Mouse (Mus musculus): ENCODE results near the gene Gm45713. TPM values are rescaled to one million over a fixed set of nuclear protein-coding genes. Genes with fewer than 3 reads are reported as not detected.

The Gm45713 gene
- polyA plus RNA-seq (2014; fragmentation: Illumina TruSeq; extraction: RNeasy Lipid Tissue Mini Kit (QIAGEN cat#74804); ENCODE audit: low read depth, low replicate concordance), result not detected

GRCm38 (mm10) chr7:45135993-45136567, at the start of gene Gm45713, which contains the start of gene Flt3l:
Gm45713 (minus strand) TSS chr7:45136231.
Flt3l (minus strand) TSS chr7:45136432.

GRCm38 (mm10) chr7:45180896-45181477, 45.0 kb upstream of the Gm45713 start, which contains the start of gene Pth2:
Pth2 (plus strand) TSS chr7:45180995.

GRCm38 (mm10) chr7:45179469-45179868, 43.4 kb upstream of the Gm45713 start, which contains the start of gene Gfy:
Gfy (minus strand) TSS chr7:45179569.

GRCm38 (mm10) chr7:45163735-45164490, 27.9 kb upstream of the Gm45713 start, which contains the start of gene Slc17a7:
Slc17a7 (plus strand) TSS chr7:45163949.

GRCm38 (mm10) chr7:45154096-45154992, 18.3 kb upstream of the Gm45713 start, which contains the start of the genes Pih1d1 and Aldh16a1:
Pih1d1 (plus strand) TSS chr7:45154303.
Aldh16a1 (minus strand) TSS chr7:45154584.

GRCm38 (mm10) chr7:45128624-45129246, 7.3 kb downstream of the Gm45713 start, which contains the start of gene Rpl13a:
Rpl13a (minus strand) TSS chr7:45128761.

GRCm38 (mm10) chr7:45124224-45125143, 11.5 kb downstream of the Gm45713 start, which contains the start of gene Rps11:
Rps11 (minus strand) TSS chr7:45124439.

GRCm38 (mm10) chr7:45103652-45104180, 32.3 kb downstream of the Gm45713 start, which contains the start of gene Fcgrt:
Fcgrt (minus strand) TSS chr7:45103851.

GRCm38 (mm10) chr7:45092048-45092447, 44.0 kb downstream of the Gm45713 start, which contains the start of gene Rcn3:
Rcn3 (minus strand) TSS chr7:45092221.

Other genes with a start within 250 kb of the Gm45713 start
- gene Med25, start 243.5 kb downstream of the Gm45713 start, polyA plus RNA-seq (2014; fragmentation: Illumina TruSeq; extraction: RNeasy Lipid Tissue Mini Kit (QIAGEN cat#74804); ENCODE audit: low read depth, low replicate concordance), result 2.7 TPM
- 3.2 TPM for gene Fuz, start 240.2 kb downstream of the Gm45713 start, polyA plus RNA-seq (2014; fragmentation: Illumina TruSeq; extraction: RNeasy Lipid Tissue Mini Kit (QIAGEN cat#74804); ENCODE audit: low read depth, low replicate concordance)
- 19.4 TPM for gene Ap2a1, start 206.7 kb downstream of the Gm45713 start, polyA plus RNA-seq (2014; fragmentation: Illumina TruSeq; extraction: RNeasy Lipid Tissue Mini Kit (QIAGEN cat#74804); ENCODE audit: low read depth, low replicate concordance)
- not detected for gene Tsks, start 193.0 kb downstream of the Gm45713 start, polyA plus RNA-seq (2014; fragmentation: Illumina TruSeq; extraction: RNeasy Lipid Tissue Mini Kit (QIAGEN cat#74804); ENCODE audit: low read depth, low replicate concordance)
- 0.44 TPM for gene Cpt1c, start 161.4 kb downstream of the Gm45713 start, polyA plus RNA-seq (2014; fragmentation: Illumina TruSeq; extraction: RNeasy Lipid Tissue Mini Kit (QIAGEN cat#74804); ENCODE audit: low read depth, low replicate concordance)
- gene Prmt1, start 149.7 kb downstream of the Gm45713 start, polyA plus RNA-seq (2014; fragmentation: Illumina TruSeq; extraction: RNeasy Lipid Tissue Mini Kit (QIAGEN cat#74804); ENCODE audit: low read depth, low replicate concordance), result 3.3 TPM
- 24.0 TPM for gene Irf3, start 138.6 kb downstream of the Gm45713 start, polyA plus RNA-seq (2014; fragmentation: Illumina TruSeq; extraction: RNeasy Lipid Tissue Mini Kit (QIAGEN cat#74804); ENCODE audit: low read depth, low replicate concordance)
- 0.76 TPM for gene Bcl2l12, start 137.5 kb downstream of the Gm45713 start, polyA plus RNA-seq (2014; fragmentation: Illumina TruSeq; extraction: RNeasy Lipid Tissue Mini Kit (QIAGEN cat#74804); ENCODE audit: low read depth, low replicate concordance)
- gene Scaf1, start 119.9 kb downstream of the Gm45713 start, polyA plus RNA-seq (2014; fragmentation: Illumina TruSeq; extraction: RNeasy Lipid Tissue Mini Kit (QIAGEN cat#74804); ENCODE audit: low read depth, low replicate concordance), result 6.3 TPM
- 3.2 TPM for gene Rras, start 118.3 kb downstream of the Gm45713 start, polyA plus RNA-seq (2014; fragmentation: Illumina TruSeq; extraction: RNeasy Lipid Tissue Mini Kit (QIAGEN cat#74804); ENCODE audit: low read depth, low replicate concordance)
- 0.22 TPM for gene Prr12, start 83.3 kb downstream of the Gm45713 start, polyA plus RNA-seq (2014; fragmentation: Illumina TruSeq; extraction: RNeasy Lipid Tissue Mini Kit (QIAGEN cat#74804); ENCODE audit: low read depth, low replicate concordance)
- gene Nosip, start 73.8 kb downstream of the Gm45713 start, polyA plus RNA-seq (2014; fragmentation: Illumina TruSeq; extraction: RNeasy Lipid Tissue Mini Kit (QIAGEN cat#74804); ENCODE audit: low read depth, low replicate concordance), result 6.3 TPM
- gene Prrg2, start 73.6 kb downstream of the Gm45713 start, polyA plus RNA-seq (2014; fragmentation: Illumina TruSeq; extraction: RNeasy Lipid Tissue Mini Kit (QIAGEN cat#74804); ENCODE audit: low read depth, low replicate concordance), result 10.9 TPM
- gene Rcn3, start 44.0 kb downstream of the Gm45713 start, polyA plus RNA-seq (2014; fragmentation: Illumina TruSeq; extraction: RNeasy Lipid Tissue Mini Kit (QIAGEN cat#74804); ENCODE audit: low read depth, low replicate concordance), result not detected
- gene Fcgrt, start 32.4 kb downstream of the Gm45713 start, polyA plus RNA-seq (2014; fragmentation: Illumina TruSeq; extraction: RNeasy Lipid Tissue Mini Kit (QIAGEN cat#74804); ENCODE audit: low read depth, low replicate concordance), result 8.9 TPM
- 378 TPM for gene Rps11, start 11.8 kb downstream of the Gm45713 start, polyA plus RNA-seq (2014; fragmentation: Illumina TruSeq; extraction: RNeasy Lipid Tissue Mini Kit (QIAGEN cat#74804); ENCODE audit: low read depth, low replicate concordance)
- 519 TPM for gene Rpl13a, start 7.5 kb downstream of the Gm45713 start, polyA plus RNA-seq (2014; fragmentation: Illumina TruSeq; extraction: RNeasy Lipid Tissue Mini Kit (QIAGEN cat#74804); ENCODE audit: low read depth, low replicate concordance)
- gene Flt3l, start 201 bp upstream of the Gm45713 start, polyA plus RNA-seq (2014; fragmentation: Illumina TruSeq; extraction: RNeasy Lipid Tissue Mini Kit (QIAGEN cat#74804); ENCODE audit: low read depth, low replicate concordance), result 14.4 TPM
- gene Pih1d1, start 18.1 kb upstream of the Gm45713 start, polyA plus RNA-seq (2014; fragmentation: Illumina TruSeq; extraction: RNeasy Lipid Tissue Mini Kit (QIAGEN cat#74804); ENCODE audit: low read depth, low replicate concordance), result 1.2 TPM
- 12.3 TPM for gene Aldh16a1, start 18.4 kb upstream of the Gm45713 start, polyA plus RNA-seq (2014; fragmentation: Illumina TruSeq; extraction: RNeasy Lipid Tissue Mini Kit (QIAGEN cat#74804); ENCODE audit: low read depth, low replicate concordance)
- not detected for gene Slc17a7, start 27.7 kb upstream of the Gm45713 start, polyA plus RNA-seq (2014; fragmentation: Illumina TruSeq; extraction: RNeasy Lipid Tissue Mini Kit (QIAGEN cat#74804); ENCODE audit: low read depth, low replicate concordance)
- gene Gfy, start 43.3 kb upstream of the Gm45713 start, polyA plus RNA-seq (2014; fragmentation: Illumina TruSeq; extraction: RNeasy Lipid Tissue Mini Kit (QIAGEN cat#74804); ENCODE audit: low read depth, low replicate concordance), result not detected
- gene Pth2, start 44.8 kb upstream of the Gm45713 start, polyA plus RNA-seq (2014; fragmentation: Illumina TruSeq; extraction: RNeasy Lipid Tissue Mini Kit (QIAGEN cat#74804); ENCODE audit: low read depth, low replicate concordance), result not detected
- gene Ccdc155, start 68.7 kb upstream of the Gm45713 start, polyA plus RNA-seq (2014; fragmentation: Illumina TruSeq; extraction: RNeasy Lipid Tissue Mini Kit (QIAGEN cat#74804); ENCODE audit: low read depth, low replicate concordance), result not detected
- not detected for gene Dkkl1, start 75.9 kb upstream of the Gm45713 start, polyA plus RNA-seq (2014; fragmentation: Illumina TruSeq; extraction: RNeasy Lipid Tissue Mini Kit (QIAGEN cat#74804); ENCODE audit: low read depth, low replicate concordance)
- gene Tead2, start 79.5 kb upstream of the Gm45713 start, polyA plus RNA-seq (2014; fragmentation: Illumina TruSeq; extraction: RNeasy Lipid Tissue Mini Kit (QIAGEN cat#74804); ENCODE audit: low read depth, low replicate concordance), result 1.1 TPM
- gene Cd37, start 102.9 kb upstream of the Gm45713 start, polyA plus RNA-seq (2014; fragmentation: Illumina TruSeq; extraction: RNeasy Lipid Tissue Mini Kit (QIAGEN cat#74804); ENCODE audit: low read depth, low replicate concordance), result 3.6 TPM
- gene Slc6a16, start 104.9 kb upstream of the Gm45713 start, polyA plus RNA-seq (2014; fragmentation: Illumina TruSeq; extraction: RNeasy Lipid Tissue Mini Kit (QIAGEN cat#74804); ENCODE audit: low read depth, low replicate concordance), result not detected
- not detected for gene Slc6a21, start 141.3 kb upstream of the Gm45713 start, polyA plus RNA-seq (2014; fragmentation: Illumina TruSeq; extraction: RNeasy Lipid Tissue Mini Kit (QIAGEN cat#74804); ENCODE audit: low read depth, low replicate concordance)
- gene Trpm4, start 197.5 kb upstream of the Gm45713 start, polyA plus RNA-seq (2014; fragmentation: Illumina TruSeq; extraction: RNeasy Lipid Tissue Mini Kit (QIAGEN cat#74804); ENCODE audit: low read depth, low replicate concordance), result 8.2 TPM
- 0.28 TPM for gene Hrc, start 199.1 kb upstream of the Gm45713 start, polyA plus RNA-seq (2014; fragmentation: Illumina TruSeq; extraction: RNeasy Lipid Tissue Mini Kit (QIAGEN cat#74804); ENCODE audit: low read depth, low replicate concordance)
- gene Ppfia3, start 230.8 kb upstream of the Gm45713 start, polyA plus RNA-seq (2014; fragmentation: Illumina TruSeq; extraction: RNeasy Lipid Tissue Mini Kit (QIAGEN cat#74804); ENCODE audit: low read depth, low replicate concordance), result 0.41 TPM
- gene Lin7b, start 234.4 kb upstream of the Gm45713 start, polyA plus RNA-seq (2014; fragmentation: Illumina TruSeq; extraction: RNeasy Lipid Tissue Mini Kit (QIAGEN cat#74804); ENCODE audit: low read depth, low replicate concordance), result not detected

All from sigmoid colon, adult 10 weeks (tissue).